Mouse (Mus musculus) E14TG2a.4 (cell line): ENCODE measurements around the gene Sertad3.

ENCODE experiments used
- H3K27me3 ChIP-seq: 2 replicates; pipeline ENCODE4 v1.6.1; 2014; ENCODE audit warnings: low read length, control low read depth; ENCODE audit not compliant: insufficient read depth
- H3K36me3 ChIP-seq: 2 replicates; pipeline ENCODE4 v1.6.1; 2014; ENCODE audit warnings: low read length, control low read depth; ENCODE audit not compliant: insufficient read depth
- H3K4me1 ChIP-seq: replicated peaks from 2 replicates; pipeline ENCODE4 v1.6.1; 2014; ENCODE audit warnings: low read depth, low read length, control low read depth
- H3K4me3 ChIP-seq: replicated peaks from 2 replicates; pipeline ENCODE4 v1.5.1; 2014; ENCODE audit warnings: mild to moderate bottlenecking, low read length
- H3K9me3 ChIP-seq: 2 replicates; pipeline ENCODE4 v1.6.1; 2014; ENCODE audit warnings: low read length, control low read depth
- CTCF ChIP-seq: conservative IDR thresholded peaks from 2 replicates; pipeline ENCODE4 v1.5.1; 2014; ENCODE audit warnings: low read length
- NANOG ChIP-seq: IDR thresholded peaks from 2 replicates; pipeline ENCODE4 v1.6.1; 2014; ENCODE audit warnings: borderline replicate concordance, low read length, mixed read lengths
- POU5F1 ChIP-seq: IDR thresholded peaks from 2 replicates; pipeline ENCODE4 v1.6.1; 2014; ENCODE audit warnings: low read length, borderline replicate concordance

Gene Sertad3

GRCm38 (mm10) chr7:27475596-27475995, 2.0 kb downstream of the Sertad3 start:
- H3K9me3 ChIP-seq = no peaks in the 10 kb centered on the region
- TF ChIP-seq NANOG (no peak), POU5F1 (no peak), CTCF (no peak)
- no peaks in the 10 kb centered on the region for H3K27me3 ChIP-seq
- peaks cover 34% of the 10 kb centered on the region for H3K36me3 ChIP-seq
- H3K4me1 ChIP-seq = peaks cover 66% of the 10 kb centered on the region
- peak overlapping the region; percentile 57 for H3K4me3 ChIP-seq

DNA sequence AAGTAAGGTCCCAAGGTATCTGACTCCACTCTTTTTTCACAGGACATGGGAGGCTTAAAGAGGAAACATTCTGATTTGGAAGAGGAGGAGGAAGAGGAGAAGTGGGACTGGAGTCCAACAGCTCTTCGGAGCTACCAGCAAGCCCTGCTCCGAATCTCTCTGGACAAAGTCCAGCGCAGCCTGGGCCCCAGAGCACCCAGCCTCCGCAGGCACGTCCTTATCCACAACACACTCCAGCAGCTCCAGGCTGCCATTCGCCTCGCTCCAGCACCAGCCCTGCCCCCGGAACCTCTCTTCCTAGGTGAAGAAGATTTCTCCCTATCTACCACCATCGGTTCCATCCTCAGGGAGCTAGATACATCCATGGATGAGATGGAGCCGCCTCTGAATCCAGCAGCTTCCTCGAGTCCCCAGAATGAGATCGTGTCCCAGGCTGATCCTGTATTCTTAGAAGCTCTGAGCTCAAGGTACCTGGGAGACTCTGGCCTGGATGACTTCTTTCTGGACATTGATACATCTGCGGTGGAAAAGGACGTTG, 2.6 kb downstream of the Sertad3 start:
- peak overlapping the region; percentile 51 for H3K4me3 ChIP-seq
- H3K27me3 ChIP-seq = no peaks in the 10 kb centered on the region
- TF ChIP-seq CTCF (no peak), NANOG (no peak), POU5F1 (no peak)
- H3K9me3 ChIP-seq = no peaks in the 10 kb centered on the region
- H3K36me3 ChIP-seq = peaks cover 34% of the 10 kb centered on the region
- peaks cover 67% of the 10 kb centered on the region for H3K4me1 ChIP-seq

DNA sequence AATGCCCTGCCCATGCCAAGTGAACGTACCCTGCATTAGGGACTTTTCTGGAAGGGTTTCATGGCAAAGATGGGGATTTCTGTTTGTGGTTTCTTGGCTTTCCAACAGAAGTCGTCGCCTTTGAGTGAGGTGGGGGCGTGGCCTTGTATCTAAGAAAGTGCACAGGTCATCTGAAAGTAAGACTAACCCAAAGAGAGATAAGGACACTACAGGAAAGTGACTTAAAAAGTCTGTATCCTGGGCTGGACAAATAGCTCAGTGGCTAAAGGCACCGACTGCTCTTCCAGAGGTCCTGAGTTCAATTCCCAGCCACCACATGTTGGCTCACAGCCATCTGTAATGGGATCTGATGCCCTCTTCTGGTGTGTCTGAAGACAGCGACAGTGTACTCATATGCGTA, 5.0 kb downstream of the Sertad3 start:
- TF ChIP-seq POU5F1 (no peak), NANOG (no peak), CTCF (no peak)
- Histone ChIP-seq H3K4me1 (peaks cover 70% of the 10 kb centered on the region), H3K4me3 (no peak overlapping the region), H3K9me3 (no peaks in the 10 kb centered on the region), H3K27me3 (no peaks in the 10 kb centered on the region), H3K36me3 (peaks cover 34% of the 10 kb centered on the region)

GRCm38 (mm10) chr7:27479750-27480149, 6.2 kb downstream of the Sertad3 start:
- TF ChIP-seq NANOG (no peak), CTCF (no peak), POU5F1 (no peak)
- no peaks in the 10 kb centered on the region for H3K9me3 ChIP-seq
- H3K4me3 ChIP-seq = no peak overlapping the region
- H3K4me1 ChIP-seq = peaks cover 82% of the 10 kb centered on the region
- H3K27me3 ChIP-seq = no peaks in the 10 kb centered on the region
- peaks cover 34% of the 10 kb centered on the region for H3K36me3 ChIP-seq

DNA sequence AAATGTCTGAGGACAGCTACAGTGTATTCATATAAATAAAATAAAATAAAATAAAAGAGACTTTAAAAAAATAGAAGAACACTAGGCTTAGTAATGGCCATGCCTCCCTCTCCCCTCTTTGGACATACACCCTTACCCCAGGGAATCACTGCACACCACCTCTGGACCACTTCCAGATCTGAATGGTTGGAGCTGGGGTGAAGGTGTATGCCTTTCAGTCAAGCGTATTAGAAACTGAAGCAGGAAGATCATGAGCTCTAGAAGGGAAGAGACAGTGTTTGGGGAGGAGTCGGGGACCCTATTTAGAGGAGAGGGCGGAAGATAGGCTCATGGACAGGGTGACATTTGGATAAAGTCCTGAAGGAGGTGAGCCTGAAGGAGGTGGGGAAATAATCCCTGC, 6.9 kb downstream of the Sertad3 start:
- Histone ChIP-seq H3K27me3 (no peaks in the 10 kb centered on the region), H3K4me1 (peaks cover 84% of the 10 kb centered on the region), H3K4me3 (0 out of 2 replicates have a peak overlapping the region, but pooled peaks have one; percentile 32), H3K36me3 (peaks cover 32% of the 10 kb centered on the region), H3K9me3 (no peaks in the 10 kb centered on the region)
- TF ChIP-seq NANOG (no peak), POU5F1 (no peak), CTCF (no peak)

DNA sequence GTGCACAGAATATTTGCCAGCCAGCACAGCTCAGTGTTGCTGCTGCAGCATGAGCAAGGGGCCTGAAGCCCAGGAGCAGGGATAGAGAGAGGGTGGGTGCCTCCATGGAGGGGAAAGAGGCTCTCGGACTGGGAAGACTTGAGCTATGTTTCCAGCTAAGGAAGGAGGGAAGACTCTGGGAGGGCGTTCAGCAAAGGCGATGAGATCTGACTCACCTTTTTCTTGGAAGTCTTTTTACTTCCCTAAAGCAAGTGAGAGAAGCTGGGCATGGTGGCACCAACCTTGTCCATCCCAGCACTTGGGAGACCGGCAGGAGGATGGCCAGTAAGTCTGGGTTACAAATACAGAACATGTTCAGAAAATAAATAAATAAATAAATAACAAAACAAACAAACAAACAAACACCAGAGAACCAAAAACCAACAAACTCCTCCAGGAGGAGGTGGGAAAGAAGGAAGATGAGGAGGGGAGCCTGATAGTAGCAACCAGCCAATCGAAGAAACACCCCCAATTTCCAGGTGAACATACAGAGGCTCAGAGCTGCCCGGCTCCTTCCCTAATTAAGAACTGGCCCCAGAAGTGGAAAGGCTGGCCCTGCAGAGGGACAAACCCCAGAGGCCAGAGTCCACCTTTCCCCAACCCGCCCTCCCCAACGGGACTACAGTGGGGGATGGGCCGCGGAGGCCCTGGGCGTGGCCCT, 7.5 kb downstream of the Sertad3 start:
- TF ChIP-seq NANOG (no peak), CTCF (no peak), POU5F1 (no peak)

GRCm38 (mm10) chr7:27481627-27481969, 8.0 kb downstream of the Sertad3 start:
- H3K4me3 ChIP-seq = peak overlapping the region; percentile 43
- H3K36me3 ChIP-seq = peaks cover 22% of the 10 kb centered on the region
- no peaks in the 10 kb centered on the region for H3K27me3 ChIP-seq
- TF ChIP-seq CTCF (no peak), NANOG (no peak)
- H3K9me3 ChIP-seq = no peaks in the 10 kb centered on the region
- H3K4me1 ChIP-seq = peaks cover 83% of the 10 kb centered on the region

More for the DNA sequence above, 7.5 kb downstream of the Sertad3 start:
- Histone ChIP-seq H3K4me1 (peaks cover 84% of the 10 kb centered on the region), H3K27me3 (no peaks in the 10 kb centered on the region), H3K9me3 (no peaks in the 10 kb centered on the region), H3K4me3 (peak overlapping the region; percentile 43), H3K36me3 (peaks cover 27% of the 10 kb centered on the region)

DNA sequence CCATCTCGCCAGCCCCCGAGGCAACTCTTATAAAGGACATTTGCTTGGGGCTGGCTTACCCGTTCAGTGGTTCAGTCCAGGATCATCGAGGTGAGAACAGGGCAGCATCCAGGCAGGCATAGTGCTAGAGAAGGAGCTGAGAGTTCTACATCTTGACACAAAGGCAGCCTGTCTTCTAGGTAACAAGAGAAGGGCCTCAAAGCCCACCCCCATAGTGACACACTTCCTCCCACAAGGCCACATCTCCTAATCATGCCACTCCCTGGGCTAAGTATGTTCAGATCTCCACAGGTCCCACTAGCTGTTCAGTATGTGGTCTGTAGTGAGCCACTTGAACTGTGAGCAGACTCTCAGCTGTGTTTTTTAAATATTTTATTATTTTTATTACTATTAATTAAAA, 10.3 kb downstream of the Sertad3 start:
- peaks cover 73% of the 10 kb centered on the region for H3K4me1 ChIP-seq
- H3K4me3 ChIP-seq = peak overlapping the region; percentile 49
- H3K27me3 ChIP-seq = no peaks in the 10 kb centered on the region
- H3K36me3 ChIP-seq = 0 out of 2 replicates have a peak, but pooled peaks cover 3% of the 10 kb centered on the region
- TF ChIP-seq POU5F1 (no peak), CTCF (no peak), NANOG (no peak)
- no peaks in the 10 kb centered on the region for H3K9me3 ChIP-seq

DNA sequence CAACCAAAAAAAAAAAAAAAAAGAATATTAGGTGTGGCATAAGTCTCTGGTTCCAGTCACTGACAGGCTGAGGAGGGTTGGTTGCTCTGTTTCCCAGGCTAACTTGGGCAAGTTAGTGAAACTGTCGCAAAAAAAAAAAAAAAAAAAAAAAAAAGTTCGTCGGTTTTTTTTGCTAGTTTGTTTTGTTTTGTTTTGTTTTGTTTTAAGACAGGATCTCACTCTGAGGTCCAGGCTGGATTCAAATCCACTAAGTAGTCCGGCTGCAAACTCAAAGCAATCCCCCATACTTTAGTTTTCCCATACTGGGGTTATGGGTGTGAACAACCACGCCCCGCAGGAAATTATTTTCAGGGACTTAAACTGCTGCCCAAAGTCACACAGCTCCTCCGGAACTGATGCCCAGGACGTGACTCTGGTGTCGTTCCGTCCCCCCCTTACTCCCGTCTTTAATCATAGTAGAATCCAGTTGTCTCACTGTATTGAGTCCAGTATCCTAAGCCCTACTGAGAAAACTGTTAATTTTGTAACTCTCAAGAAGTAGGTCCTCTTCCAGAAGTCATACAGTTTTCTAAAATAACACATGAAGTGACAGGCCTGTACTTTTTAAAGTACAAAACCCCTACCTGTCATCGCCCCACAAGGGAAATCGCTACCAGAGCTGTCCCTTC, 12.7 kb downstream of the Sertad3 start:
- Histone ChIP-seq H3K9me3 (no peaks in the 10 kb centered on the region), H3K4me1 (peaks cover 74% of the 10 kb centered on the region), H3K27me3 (no peaks in the 10 kb centered on the region), H3K4me3 (peak overlapping the region; percentile 69), H3K36me3 (peaks cover 13% of the 10 kb centered on the region)
- TF ChIP-seq NANOG (no peak), POU5F1 (no peak), CTCF (no peak)
